Mouse (Mus musculus) kidney, postnatal 25 days (tissue): ENCODE data around the gene 9130213A22Rik.
A peak's percentile ranks its signal among the peaks of the same experiment; 100 is the strongest.

Experiments
- DNase-seq, 2 experiments: peaks; one replicate each; pipeline ENCODE4 v3.0.0; 2021; ENCODE audit warnings: mixed read lengths in 2 of 2

Gene 9130213A22Rik

GRCm38 (mm10) chr11:69123056-69123692 lies 785 bp upstream of the 9130213A22Rik start:
- peak; percentile 91 to 92 for DNase-seq

DNA sequence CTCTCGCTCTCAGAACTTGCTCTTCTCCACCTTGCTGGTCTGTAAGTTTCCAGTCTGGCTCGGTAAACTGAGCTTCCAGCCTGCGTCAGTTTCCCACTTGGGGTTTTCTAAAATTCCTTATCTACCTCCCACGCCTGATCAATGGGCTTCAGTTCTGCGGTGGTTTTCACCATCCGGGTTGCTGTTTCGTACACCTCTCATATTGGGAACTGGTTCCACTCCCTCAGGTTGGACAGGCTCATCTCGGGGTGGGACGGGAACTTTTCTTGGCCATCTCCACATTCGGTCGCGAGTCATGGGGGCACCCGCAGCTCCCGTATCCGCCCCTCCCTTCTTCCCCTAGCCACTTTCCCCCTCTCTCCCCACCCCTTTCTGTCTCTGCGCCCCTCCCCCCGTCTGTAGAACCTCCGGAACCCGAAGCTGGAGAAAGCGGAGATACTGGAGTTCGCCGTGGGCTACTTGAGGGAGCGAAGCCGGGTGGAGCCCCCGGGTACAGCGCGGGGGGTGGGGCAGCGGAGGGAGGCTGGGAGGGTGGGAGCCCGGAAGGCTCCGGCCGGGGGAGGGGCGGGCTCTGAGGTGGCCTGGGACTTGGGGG lies 551 bp downstream of the 9130213A22Rik start:
- peak in 1 of 2 experiments; percentile 50 for DNase-seq

DNA sequence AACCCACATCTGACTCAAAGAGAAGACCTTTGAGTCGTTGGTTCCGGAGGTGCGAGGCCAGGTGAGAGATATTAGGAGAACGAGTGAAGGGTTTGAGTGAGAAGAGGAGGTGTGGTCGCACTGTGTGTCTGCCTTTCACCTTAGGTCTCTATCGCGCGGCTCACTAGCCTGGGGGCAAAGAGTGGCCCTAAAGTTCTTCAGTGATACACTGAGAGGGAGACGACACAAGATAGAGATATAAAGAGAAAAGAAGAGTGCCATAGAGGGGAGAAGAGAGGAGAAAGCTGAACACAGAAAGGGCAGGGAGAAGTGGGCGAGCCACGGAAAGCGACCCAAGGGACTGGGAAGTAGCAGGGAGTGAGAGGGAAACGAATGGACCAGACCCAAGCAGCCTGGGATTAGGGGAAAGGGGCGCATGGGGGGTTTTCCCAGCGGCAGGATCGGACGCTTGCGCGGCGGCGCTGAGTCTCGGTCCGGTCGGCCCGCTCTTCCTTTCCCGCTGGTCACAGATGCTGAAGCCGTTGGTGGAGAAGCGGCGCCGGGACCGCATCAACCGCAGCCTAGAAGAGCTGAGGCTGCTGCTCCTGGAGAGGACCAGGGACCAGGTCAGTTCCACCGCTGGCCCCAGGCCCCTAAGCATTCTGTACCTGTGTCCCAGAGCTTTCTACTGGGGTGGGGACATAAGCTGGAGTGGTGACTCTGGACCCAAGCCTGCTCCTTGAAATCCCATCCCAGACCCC lies 1.2 kb downstream of the 9130213A22Rik start:
- DNase-seq, result peak; percentile 45 to 59

- DNase-seq, result peak in 1 of 2 experiments; percentile 64
Observed at GRCm38 (mm10) chr11:69120221-69121000, 2.0 kb downstream of the 9130213A22Rik start, which contains the start of gene Hes7. Gene Hes7, plus strand, starts transcription at chr11:69120404.

DNA sequence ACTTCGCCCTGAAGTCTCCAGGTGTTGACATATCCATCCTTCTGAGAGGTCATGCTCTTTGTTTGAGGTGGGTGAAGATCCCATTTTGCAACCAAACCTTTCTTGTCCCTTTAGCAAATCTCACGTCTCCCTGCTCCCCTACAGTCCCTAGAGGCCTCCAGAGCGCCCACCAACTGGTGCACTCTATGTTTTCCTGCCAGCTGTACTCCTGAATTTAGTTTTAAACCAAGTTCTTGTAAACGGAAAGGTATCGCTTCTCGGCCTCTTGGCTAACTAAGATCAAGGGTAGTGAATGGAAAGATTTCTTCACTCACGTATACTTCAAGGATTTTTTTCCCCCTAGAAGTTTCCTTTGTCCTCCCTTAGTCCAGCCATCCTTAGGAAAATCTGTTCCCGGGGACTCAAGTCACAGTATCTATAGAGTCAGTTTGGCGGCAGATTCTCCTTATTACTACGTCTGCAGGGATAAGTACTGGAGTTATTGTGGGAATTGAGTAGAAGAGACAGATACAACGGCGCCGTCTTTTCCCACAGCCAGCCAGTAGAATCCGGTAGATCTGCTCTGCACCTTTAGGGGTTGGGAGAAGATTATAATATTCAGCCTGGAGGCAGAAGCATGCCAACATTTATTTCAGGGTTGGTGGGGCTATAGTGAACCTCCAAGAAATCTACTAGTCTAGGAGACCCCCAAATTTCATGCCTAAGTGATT lies 2.8 kb downstream of the 9130213A22Rik start:
- peak in 1 of 2 experiments; percentile 17 for DNase-seq

GRCm38 (mm10) chr11:69118765-69119164 lies 3.6 kb downstream of the 9130213A22Rik start:
- peak; percentile 78 to 93 for DNase-seq

DNA sequence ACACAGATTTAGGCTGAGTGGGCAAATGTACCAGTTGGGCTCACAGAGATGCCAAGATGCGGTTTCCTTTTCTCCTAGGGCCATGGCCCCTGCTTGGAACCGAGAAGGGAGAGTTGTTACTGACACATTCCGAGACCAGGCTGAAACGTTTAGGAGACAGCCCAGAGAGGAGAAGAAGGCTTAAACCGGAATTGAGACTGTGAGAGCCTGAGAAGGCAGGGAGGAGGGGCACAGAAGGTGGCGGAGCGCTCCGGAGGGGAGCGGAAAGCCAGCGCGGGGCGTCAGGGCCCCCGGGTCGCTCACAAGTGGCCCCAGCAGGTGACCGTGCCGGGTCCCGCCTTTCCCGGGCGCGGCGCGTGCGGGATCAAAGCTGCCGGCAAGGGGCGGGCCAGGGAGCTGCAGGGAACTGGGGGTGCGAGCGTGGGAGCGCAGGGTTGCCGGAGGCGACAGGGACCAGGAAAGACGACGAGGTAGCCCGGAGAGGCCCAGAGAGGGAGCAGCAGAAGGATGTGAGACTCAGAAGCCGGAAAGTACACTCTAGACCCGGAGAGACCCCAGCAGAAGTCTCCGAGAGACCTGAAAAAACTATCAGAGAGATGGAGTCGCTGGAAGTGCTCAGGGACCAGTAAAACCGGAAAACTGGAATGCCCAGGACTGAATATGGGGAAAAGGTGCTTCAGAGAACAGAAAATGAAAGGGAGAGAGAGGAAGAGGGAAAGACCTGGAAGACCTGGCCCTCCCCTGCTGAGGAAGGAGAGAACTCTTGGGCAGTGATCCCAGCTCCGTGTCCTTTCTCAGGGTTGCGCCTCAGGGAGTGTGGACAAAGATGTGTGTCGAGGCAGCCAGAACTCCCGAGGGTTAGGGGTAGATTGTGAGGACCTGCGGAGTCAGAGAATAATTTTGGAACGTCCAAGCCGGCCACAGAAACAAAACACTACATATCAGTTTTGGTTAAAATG lies 4.4 kb downstream of the 9130213A22Rik start:
- peak; percentile 53 to 84 for DNase-seq

- peak in 1 of 2 experiments; percentile 27 for DNase-seq
Observed at GRCm38 (mm10) chr11:69116843-69117242, 5.5 kb downstream of the 9130213A22Rik start.

- no peak for DNase-seq
Observed at GRCm38 (mm10) chr11:69114621-69115020, 7.8 kb downstream of the 9130213A22Rik start.

DNA sequence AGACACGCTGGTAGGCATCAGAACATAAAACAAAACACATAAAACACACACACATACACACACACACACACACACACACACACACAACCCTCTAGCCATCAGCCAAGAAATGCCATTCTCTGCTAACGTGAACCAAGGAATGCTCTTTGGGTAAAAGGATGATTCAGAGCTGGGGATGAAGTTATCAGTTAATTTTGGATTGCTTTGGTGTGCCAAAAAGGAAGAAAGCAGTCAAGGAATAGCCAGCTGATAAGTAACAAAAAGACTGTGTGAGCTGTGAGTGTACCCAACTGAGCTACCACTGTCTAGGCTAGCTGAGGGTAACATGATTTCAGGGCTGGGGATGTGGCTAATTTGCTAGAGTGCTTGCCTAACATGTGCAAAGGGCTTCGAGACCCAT lies 8.4 kb downstream of the 9130213A22Rik start:
- DNase-seq, result peak in 1 of 2 experiments; percentile 26

DNA sequence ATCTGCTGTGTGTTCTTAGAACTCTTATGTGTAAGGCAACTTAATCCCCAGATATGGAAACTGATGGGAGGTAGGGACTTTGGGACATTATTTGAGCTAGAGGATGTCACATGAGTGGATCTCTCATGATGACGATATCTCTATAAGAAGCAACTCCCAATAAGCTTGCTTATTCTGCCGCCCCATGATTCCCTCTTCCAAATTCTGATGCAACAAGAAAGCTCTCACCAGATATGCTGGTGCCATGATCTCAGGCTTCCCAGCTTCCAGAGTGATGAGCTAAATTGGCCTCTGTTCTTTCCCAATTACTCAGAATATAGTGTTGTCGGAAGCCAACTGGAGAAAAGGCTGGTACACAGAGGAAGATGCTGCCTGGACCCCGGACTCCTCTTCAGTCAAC lies 10.5 kb downstream of the 9130213A22Rik start:
- DNase-seq, result no peak

GRCm38 (mm10) chr11:69111051-69111810 lies 11.2 kb downstream of the 9130213A22Rik start:
- DNase-seq, result peak in 1 of 2 experiments; percentile 34

DNA sequence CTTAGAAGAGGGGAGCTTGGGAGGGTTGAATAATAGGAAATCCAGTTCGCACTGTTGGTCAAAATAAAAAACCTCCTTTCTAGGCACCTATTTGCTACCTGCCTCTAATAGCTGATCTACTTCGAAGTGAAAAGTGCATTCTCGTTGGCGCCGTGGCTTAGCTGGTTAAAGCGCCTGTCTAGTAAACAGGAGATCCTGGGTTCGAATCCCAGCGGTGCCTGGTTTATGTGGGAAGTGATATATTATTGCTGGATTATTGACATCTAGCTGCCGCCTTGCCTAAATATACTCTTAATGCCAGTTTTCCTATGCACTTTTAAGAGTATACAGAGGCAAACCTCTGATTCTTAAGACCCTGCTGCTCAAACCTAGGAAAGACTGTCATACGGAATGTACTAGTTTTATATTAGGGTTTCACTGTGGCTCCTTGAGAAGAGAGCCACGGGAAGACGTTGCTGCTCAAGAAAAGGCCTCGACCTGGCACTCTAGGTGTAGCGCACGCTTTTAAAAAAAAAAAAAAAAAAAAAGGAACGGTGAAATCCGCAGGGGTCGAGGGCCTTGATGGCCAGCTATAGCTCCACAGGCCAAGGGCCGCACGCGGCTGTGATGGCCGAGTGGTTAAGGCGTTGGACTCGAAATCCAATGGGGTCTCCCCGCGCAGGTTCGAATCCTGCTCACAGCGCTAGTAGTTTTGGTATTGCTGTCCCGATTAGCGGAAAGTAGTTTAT lies 11.9 kb downstream of the 9130213A22Rik start:
- DNase-seq, result peak; percentile 93 to 95

DNA sequence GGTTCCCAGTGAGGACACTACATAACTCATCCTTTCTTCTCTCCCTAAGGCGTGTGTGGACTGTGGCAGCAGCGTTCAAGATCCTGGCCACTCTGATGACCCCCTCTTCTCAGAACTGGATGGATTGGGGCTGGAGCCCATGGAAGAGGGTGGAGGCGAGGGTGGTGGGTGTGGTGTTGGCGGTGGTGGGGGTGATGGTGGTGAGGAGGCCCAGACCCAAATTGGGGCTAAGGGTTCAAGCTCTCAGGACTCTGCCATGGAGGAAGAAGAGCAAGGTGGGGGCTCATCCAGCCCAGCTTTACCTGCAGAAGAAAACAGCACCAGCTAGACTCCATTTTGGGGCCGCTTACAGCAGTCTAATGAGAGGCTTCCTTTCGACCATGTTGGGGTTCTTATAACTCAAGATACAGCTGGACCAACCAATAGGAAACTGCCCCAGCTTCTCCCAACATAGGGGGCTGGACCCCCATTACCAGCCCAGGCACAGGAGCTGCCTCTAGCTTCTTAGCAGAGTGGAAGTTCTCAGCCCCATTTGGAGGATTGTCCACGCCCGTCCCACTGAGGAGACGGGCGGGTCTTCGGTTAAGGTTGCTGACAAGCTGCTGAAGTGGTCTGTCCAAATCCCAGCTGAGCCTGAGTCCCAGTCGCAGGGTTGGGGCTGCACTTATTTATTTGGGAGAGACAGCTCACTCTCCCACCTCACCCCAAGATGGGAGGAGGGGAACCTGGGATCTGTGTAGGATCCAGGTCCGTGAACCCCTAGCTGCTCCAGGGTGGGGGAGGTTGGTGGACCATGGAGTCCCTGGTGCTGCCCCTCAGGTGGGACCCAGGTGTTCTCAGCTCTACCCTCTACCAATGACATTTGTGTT lies 13.1 kb downstream of the 9130213A22Rik start:
- DNase-seq, result peak in 1 of 2 experiments; percentile 54

GRCm38 (mm10) chr11:69108223-69108622 lies 14.2 kb downstream of the 9130213A22Rik start:
- peak in 1 of 2 experiments; percentile 50 for DNase-seq

DNA sequence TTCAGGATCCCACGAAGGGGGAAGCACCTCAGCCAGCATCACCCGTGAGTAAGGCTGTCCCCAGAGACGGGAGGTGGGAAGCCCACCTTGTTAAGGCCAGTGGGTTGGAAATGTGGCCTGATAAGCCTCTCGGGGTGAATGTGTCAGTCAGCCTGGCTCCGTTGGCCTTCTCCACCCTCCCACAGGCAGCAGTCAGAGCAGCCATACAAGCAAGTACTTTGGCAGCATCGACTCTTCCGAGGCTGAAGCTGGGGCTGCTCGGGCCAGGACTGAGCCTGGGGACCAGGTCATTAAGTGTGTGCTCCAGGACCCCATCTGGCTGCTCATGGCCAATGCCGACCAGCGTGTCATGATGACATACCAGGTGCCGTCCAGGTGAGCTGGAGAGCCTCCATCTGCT lies 14.7 kb downstream of the 9130213A22Rik start:
- peak in 1 of 2 experiments; percentile 50 for DNase-seq

- peak in 1 of 2 experiments; percentile 44 for DNase-seq
Observed at GRCm38 (mm10) chr11:69106842-69107241, 15.5 kb downstream of the 9130213A22Rik start.

DNA sequence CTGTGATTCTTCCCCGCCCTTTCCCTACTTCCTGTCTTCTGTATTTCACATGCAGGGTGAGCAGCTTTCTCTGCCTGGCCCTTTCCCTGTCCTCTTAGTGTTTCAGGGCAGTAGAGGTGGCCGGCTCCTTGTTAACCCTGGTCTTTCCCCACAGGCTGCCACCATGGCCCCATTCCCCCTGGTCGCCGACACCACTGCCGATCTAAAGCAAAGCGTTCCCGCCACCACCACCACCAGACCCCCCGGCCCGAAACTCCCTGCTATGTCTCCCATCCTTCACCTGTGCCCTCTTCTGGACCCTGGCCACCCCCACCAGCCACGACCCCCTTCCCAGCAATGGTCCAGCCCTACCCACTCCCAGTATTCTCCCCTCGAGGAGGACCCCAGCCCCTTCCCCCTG lies 16.1 kb downstream of the 9130213A22Rik start:
- peak in 1 of 2 experiments; percentile 54 for DNase-seq
